Mouse (Mus musculus) heart, adult 2 months (tissue): ENCODE results near the gene Cisd3. TPM values are rescaled to one million over a fixed set of nuclear protein-coding genes. Genes with fewer than 3 reads are reported as not detected.
A peak's percentile ranks its signal among the peaks of the same experiment; 100 is the strongest.

Experiments used
- DNase-seq, 2 experiments: peaks; one replicate each; pipeline ENCODE4 v3.0.0; 2021
- H3K27ac ChIP-seq: fragments of 200-600 bp; 2 replicates; pipeline ENCODE4 v1.8.1; 2022
- H3K27me3 ChIP-seq: fragments of 200-500 bp; 2 replicates; pipeline ENCODE4 v1.6.1; 2012; ENCODE audit warnings: mild to moderate bottlenecking, low read length, inconsistent platforms, mixed read lengths; ENCODE audit not compliant: control insufficient read depth, insufficient read depth
- H3K36me3 ChIP-seq: fragments of 200-500 bp; 2 replicates; pipeline ENCODE4 v1.6.1; 2012; ENCODE audit warnings: low read length, inconsistent platforms; ENCODE audit not compliant: control insufficient read depth, insufficient read depth
- H3K4me1 ChIP-seq: fragments of 200-500 bp; 2 replicates; pipeline ENCODE4 v1.6.1; 2011; ENCODE audit warnings: low read length; ENCODE audit not compliant: control insufficient read depth, insufficient read depth
- H3K4me3 ChIP-seq: fragments of 200-600 bp; 2 replicates; pipeline ENCODE4 v1.8.1; 2022
- H3K79me2 ChIP-seq: fragments of 200-500 bp; replicated peaks from 2 replicates; pipeline ENCODE4 v1.6.1; 2012; ENCODE audit warnings: mild to moderate bottlenecking, inconsistent platforms, low read length, moderate library complexity, mixed read lengths; ENCODE audit not compliant: control insufficient read depth, insufficient read depth
- H3K9ac ChIP-seq: fragments of 200-500 bp; 2 replicates; pipeline ENCODE4 v1.6.1; 2012; ENCODE audit warnings: low read depth, mild to moderate bottlenecking, control low read depth, inconsistent platforms, low read length, mixed read lengths
- CTCF ChIP-seq: fragments of 200-600 bp; IDR thresholded peaks from 2 replicates; pipeline ENCODE4 v1.8.1; 2022; ENCODE audit warnings: antibody characterized with exemption, mild to moderate bottlenecking, moderate library complexity
- EP300 ChIP-seq: fragments of 200-500 bp; IDR thresholded peaks from 2 replicates; pipeline ENCODE4 v1.6.1; 2011; ENCODE audit warnings: low read depth, low read length, control low read depth; ENCODE audit not compliant: insufficient read depth
- POLR2A ChIP-seq: fragments of 200-500 bp; IDR thresholded peaks from 2 replicates; pipeline ENCODE4 v1.6.1; 2011; ENCODE audit warnings: mild to moderate bottlenecking, low read depth, low read length, control low read depth; ENCODE audit not compliant: insufficient read depth
- WGBS: fragments of 180-500 bp; shearing (Covaris S2); methylation state at CpG from one replicate; pipeline ENCODE4 v1.1.7; 2018; 5-methylcytosine and 5-hydroxymethylcytosine counted together
- intact Hi-C: fragments of 180-260 bp; cut with DNase I; formaldehyde crosslinking; loops from one replicate; pipeline ENCODE4 v1.15.1; 2025
- polyA plus RNA-seq: library from polyadenylated mRNA; depleted of rRNA; stranded (reverse); fragments of >200 nt; gene quantifications from 2 replicates; pipeline ENCODE4 v1.2.3, GENCODE M21; 2012
- total RNA-seq, 2 experiments: library from RNA; stranded (reverse); gene quantifications; 2 replicates each; pipeline ENCODE4 v1.2.3; 2021

The Cisd3 gene
- total and polyA plus RNA-seq, 3 experiments: 106 to 137 (median 130) TPM

GRCm38 (mm10) chr11:97699626-97700002, 14.0 kb downstream of the Cisd3 start:
- Histone ChIP-seq H3K4me3 (peak overlapping the region; percentile 74), H3K9ac (peak overlapping the region; percentile 72), H3K79me2 (no peaks in the 10 kb centered on the region; the same call in 1 of the 2 replicates), H3K27me3 (no peaks in the 10 kb centered on the region), H3K27ac (peak overlapping the region; percentile 95), H3K4me1 (peaks cover 7% of the 10 kb centered on the region), H3K36me3 (no peaks in the 10 kb centered on the region)
- WGBS: under 1% methylated on average over 5 of the region's 9 CpGs
- peak; percentile 83 to 86 for DNase-seq
- TF ChIP-seq EP300: no peak
- peak; percentile 93 for TF ChIP-seq POLR2A
- no peak for TF ChIP-seq CTCF
- intact Hi-C loops: loop anchor here (2.0 to 10.0 kb wide), 4 partner anchors 39 to 515 kb away; partner anchors contain the start of genes Fbxo47 and Kpnb1

- Histone ChIP-seq H3K36me3 (no peaks in the 10 kb centered on the region), H3K9ac (peak within 1 kb of the TSS; percentile 81), H3K4me1 (peaks cover 7% of the 10 kb centered on the region), H3K79me2 (no peaks in the 10 kb centered on the region; the same call in 1 of the 2 replicates), H3K4me3 (peak within 1 kb of the TSS; percentile 74), H3K27ac (peak within 1 kb of the TSS; percentile 95), H3K27me3 (no peaks in the 10 kb centered on the region)
- intact Hi-C loops: loop anchor here (5.0 to 10.0 kb wide), 3 partner anchors 168 to 515 kb away; partner anchors contain the start of genes Fbxo47 and Kpnb1
- TF ChIP-seq POLR2A (peak; percentile 48; the same call in 1 of the 2 replicates), EP300 (no peak), CTCF (no peak)
- under 1% methylated on average over 85 of the region's 85 CpGs for WGBS
- peak; percentile 86 to 88 for DNase-seq
These were observed 14.5 kb downstream of the Cisd3 start, which contains the start of gene Pcgf2 for GRCm38 (mm10) chr11:97700003-97700745. Pcgf2 (minus strand) TSS chr11:97700497.

GRCm38 (mm10) chr11:97700746-97701580, 15.3 kb downstream of the Cisd3 start:
- H3K79me2 ChIP-seq: no peaks in the 10 kb centered on the region; the same call in 1 of the 2 replicates
- peak in 1 of 2 experiments; percentile 55 for DNase-seq
- peak overlapping the region; percentile 74 for H3K4me3 ChIP-seq
- peaks cover 5% of the 10 kb centered on the region for H3K4me1 ChIP-seq
- no peaks in the 10 kb centered on the region for H3K27me3 ChIP-seq
- intact Hi-C loops: loop anchor here (5.0 to 10.0 kb wide), 3 partner anchors 169 to 516 kb away; partner anchors contain the start of genes Fbxo47 and Kpnb1
- no peak for TF ChIP-seq EP300
- TF ChIP-seq CTCF: no peak
- TF ChIP-seq POLR2A: no peak
- peak overlapping the region; percentile 72 for H3K9ac ChIP-seq
- no peaks in the 10 kb centered on the region for H3K36me3 ChIP-seq
- WGBS: 23% methylated on average over 30 of the region's 30 CpGs
- peak overlapping the region; percentile 95 for H3K27ac ChIP-seq

- no peaks in the 10 kb centered on the region for H3K27me3 ChIP-seq
- H3K27ac ChIP-seq: no peak overlapping the region; the same call in 1 of the 2 replicates
- 52% methylated on average over 15 of the region's 15 CpGs for WGBS
- no peaks in the 10 kb centered on the region; the same call in 1 of the 2 replicates for H3K79me2 ChIP-seq
- intact Hi-C loops: loop anchor here (2.0 to 10.0 kb wide), 4 partner anchors 43 to 517 kb away; partner anchors contain the start of genes Fbxo47, Kpnb1 and Pip4k2b
- no peaks in the 10 kb centered on the region for H3K36me3 ChIP-seq
- H3K9ac ChIP-seq: no peak overlapping the region
- no peak for DNase-seq
- TF ChIP-seq EP300: no peak
- no peak for TF ChIP-seq CTCF
- TF ChIP-seq POLR2A: no peak
- peaks cover 5% of the 10 kb centered on the region for H3K4me1 ChIP-seq
- H3K4me3 ChIP-seq: peak overlapping the region; percentile 79; the same call in 1 of the 2 replicates
These were observed 16.2 kb downstream of the Cisd3 start for GRCm38 (mm10) chr11:97701581-97702392.

GRCm38 (mm10) chr11:97702393-97702745, 16.7 kb downstream of the Cisd3 start:
- Histone ChIP-seq H3K27me3 (no peaks in the 10 kb centered on the region), H3K27ac (peak overlapping the region; percentile 77), H3K9ac (peak overlapping the region; percentile 79), H3K79me2 (no peaks in the 10 kb centered on the region; the same call in 1 of the 2 replicates), H3K4me3 (peak overlapping the region; percentile 79), H3K4me1 (peaks cover 5% of the 10 kb centered on the region), H3K36me3 (no peaks in the 10 kb centered on the region)
- TF ChIP-seq POLR2A (0 out of 2 replicates have a peak, but pooled peaks have one; percentile 24), EP300 (peak; percentile 91; the same call in 1 of the 2 replicates), CTCF (no peak)
- DNase-seq: peak; percentile 89 to 92
- intact Hi-C loops: loop anchor here (2.0 to 10.0 kb wide), 4 partner anchors 42 to 518 kb away; partner anchors contain the start of genes Fbxo47, Kpnb1 and Pip4k2b
- WGBS: under 1% methylated on average over 24 of the region's 24 CpGs
